Mouse (Mus musculus) urinary bladder, adult 2 months (tissue): ENCODE results near the gene Inpp5e. TPM values are rescaled to one million over a fixed set of nuclear protein-coding genes. Genes with fewer than 3 reads are reported as not detected.
A peak's percentile ranks its signal among the peaks of the same experiment; 100 is the strongest.
"Not testable (repeated sequence)": the region's sequence is repeated elsewhere in the genome, so short reads cannot be mapped to it uniquely, and the experiment has no call there.

Experiments used
- DNase-seq: peaks from one replicate; pipeline ENCODE4 v3.0.0; 2022; ENCODE audit warnings: low spot score
- polyA plus RNA-seq: library from polyadenylated mRNA; depleted of rRNA; stranded (reverse); fragments of >200 nt; gene quantifications from 2 replicates; pipeline ENCODE4 v1.2.3, GENCODE M21; 2012

Inpp5e gene
- polyA plus RNA-seq, 1 experiment: 28.0 TPM

DNA sequence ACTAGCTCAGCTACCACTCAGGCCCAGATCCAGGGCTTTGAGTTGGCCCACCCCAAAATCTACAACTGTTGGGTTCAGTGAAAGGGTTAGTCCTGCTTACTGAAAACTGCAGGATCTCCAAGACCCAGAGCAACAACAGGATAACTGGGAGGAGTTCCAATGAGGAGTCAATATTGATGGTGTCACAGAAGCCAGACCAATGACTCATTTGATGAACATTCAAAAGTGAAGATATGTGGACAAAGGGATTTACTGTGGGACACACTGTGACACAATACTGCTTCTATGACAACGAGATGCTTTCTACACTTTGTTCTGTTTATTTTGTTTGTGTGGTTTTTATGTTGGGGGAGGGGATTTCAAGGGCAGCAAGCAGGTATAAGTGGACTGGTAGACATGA lies 9.1 kb upstream of the Inpp5e start:
- no peak for DNase-seq

DNA sequence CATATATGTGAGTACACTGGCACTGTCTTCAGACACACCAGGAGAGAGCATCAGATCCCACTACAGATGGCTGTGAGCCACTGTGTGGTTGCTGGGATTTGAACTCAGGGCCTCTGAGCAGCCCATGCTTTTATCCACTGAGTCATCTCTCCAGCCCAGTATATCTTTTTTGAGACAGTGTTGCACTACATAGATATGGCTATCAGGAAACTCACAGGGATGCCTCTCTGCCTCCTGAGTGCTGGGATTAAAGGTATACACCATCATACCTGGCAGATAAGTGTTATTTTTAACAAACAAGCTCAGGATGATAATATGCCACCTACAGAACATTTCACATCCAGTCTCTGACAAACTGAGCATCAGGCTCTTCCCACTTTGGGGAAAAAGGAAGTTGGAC lies 8.1 kb upstream of the Inpp5e start:
- no peak for DNase-seq

- DNase-seq: no peak
Measured at GRCm38 (mm10) chr2:26410931-26411411, 2.0 kb upstream of the Inpp5e start.

- DNase-seq: no peak
Measured at GRCm38 (mm10) chr2:26410091-26410490, 1.1 kb upstream of the Inpp5e start.

DNA sequence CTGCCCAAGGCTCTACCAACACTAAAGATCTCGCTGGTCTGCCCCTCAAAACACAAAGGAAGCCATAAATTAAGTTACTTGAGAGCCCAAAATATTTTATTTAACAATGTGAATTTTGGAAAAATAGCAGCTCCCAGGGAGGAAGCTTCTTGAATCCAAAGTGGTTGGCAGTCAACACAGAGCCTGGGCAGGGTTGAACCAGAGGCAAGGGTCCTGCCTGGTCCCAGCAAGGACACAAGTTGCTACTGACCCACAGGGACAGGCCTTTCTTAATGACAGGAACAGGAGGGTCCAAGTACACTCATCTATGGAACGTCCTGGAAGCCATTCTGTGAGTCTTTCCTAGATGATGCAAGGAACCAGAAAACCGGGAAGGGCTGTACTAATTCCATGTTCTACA lies 359 bp upstream of the Inpp5e start:
- DNase-seq: no peak

DNA sequence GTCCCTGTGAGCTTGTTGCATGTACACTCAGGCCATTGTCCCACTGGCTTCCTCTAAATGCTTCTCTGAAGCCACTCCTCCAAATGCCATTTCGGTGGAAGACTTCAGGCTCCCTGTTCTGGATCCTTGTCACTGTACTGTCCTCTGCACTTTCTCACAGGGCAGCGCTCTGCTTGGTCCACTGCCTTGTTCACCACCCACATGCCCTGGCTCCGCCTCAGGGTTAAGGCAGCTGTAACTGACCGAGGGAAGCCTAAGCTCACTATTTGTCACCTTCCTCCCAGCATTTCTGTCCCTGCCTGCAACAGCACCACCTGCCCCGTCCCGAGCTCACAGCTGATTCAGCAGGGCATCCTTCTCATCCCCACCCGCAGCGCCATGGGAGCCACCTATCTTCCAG lies 5.7 kb downstream of the Inpp5e start:
- no peak for DNase-seq

GRCm38 (mm10) chr2:26402265-26402664 lies 6.7 kb downstream of the Inpp5e start:
- no peak for DNase-seq

GRCm38 (mm10) chr2:26401023-26401422 lies 8.0 kb downstream of the Inpp5e start:
- DNase-seq: no peak

DNA sequence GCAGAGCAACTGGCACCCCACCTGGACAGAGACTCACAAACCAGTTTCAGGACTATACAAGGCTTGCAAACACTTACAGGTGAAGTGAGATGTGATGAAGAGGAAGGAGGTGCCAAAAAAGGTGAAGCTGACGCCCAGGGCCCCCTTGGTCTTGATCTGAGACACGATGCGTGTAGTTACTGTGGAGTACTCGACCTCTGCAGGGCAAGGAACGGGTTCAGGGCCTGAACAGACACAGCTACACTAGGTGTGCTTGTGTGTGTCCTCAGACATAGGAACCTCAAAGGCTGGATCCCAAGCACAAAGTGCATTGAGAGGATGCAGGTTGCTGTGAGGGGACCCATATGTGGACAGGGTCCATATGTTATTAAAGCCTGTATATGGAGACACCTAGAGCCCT lies 8.7 kb downstream of the Inpp5e start:
- DNase-seq: no peak

GRCm38 (mm10) chr2:26399647-26400046 lies 9.4 kb downstream of the Inpp5e start:
- DNase-seq: no peak

DNA sequence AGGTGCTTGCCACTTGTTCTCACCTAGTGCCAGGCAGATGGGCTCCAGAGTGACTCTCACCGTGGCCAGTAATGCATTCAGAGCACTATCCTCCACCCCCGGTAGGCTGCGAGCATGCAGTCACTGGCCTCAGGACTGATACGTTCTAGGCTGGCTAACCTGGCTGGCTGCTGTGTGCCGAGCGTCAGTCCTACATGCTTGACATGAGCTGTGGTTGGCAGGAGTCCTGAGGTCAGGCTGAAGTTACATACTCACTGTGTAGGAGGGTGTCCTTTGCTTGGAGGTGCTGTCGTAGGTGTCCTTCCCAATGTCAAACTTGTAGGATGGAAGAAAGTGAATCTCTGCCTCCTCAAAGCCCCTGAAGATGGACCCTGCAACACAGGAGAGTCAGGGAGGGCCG lies 10.0 kb downstream of the Inpp5e start:
- DNase-seq: no peak

DNA sequence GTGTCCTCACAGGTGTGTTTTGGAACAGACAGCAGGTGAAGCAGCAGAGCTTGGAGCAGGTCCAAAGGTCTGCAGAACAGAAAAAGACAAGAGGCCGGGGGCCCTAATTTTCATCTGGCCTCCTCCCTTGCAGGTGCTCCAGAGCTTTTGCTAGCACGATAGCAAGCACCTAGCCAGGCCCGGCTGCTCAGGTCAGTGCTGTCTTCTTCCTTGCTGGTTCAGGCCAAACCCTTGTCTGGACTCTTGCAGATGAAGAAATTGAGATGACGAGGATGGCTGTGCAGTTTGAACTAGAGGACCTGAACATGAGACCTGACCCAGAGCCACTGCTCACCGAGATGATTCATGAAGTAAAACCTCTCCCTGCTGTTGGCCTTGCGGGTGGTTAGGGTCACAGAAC lies 17.4 kb downstream of the Inpp5e start:
- no peak for DNase-seq

- no peak for DNase-seq
Measured at GRCm38 (mm10) chr2:26390954-26391353, 18.0 kb downstream of the Inpp5e start.

GRCm38 (mm10) chr2:26389154-26389690 lies 19.8 kb downstream of the Inpp5e start, which contains the start of the genes Entr1 and Pmpca:
Gene Entr1, minus strand, starts transcription at chr2:26389316.
Gene Pmpca, plus strand, starts transcription at chr2:26389339.
- peak; percentile 78 for DNase-seq

- DNase-seq: no peak
Measured at GRCm38 (mm10) chr2:26388682-26389153, 20.3 kb downstream of the Inpp5e start.

DNA sequence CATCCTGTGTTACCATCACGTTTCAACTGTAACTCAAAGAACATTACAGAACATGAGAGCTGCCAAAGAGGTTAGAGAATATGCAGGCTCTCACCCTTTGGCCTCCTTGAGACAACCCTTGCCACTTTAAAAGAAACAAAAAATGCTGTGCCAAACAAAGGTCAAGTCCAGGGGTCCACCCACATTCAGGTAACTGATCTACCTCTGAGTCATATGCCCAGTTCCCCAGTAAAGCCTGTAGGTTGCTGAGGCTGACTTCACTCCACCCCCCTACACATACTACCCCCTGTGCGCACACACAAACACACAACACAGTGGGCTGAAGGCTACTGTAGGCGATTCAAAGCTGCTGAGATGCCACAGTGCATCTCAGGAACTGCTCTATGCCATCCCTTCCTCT lies 21.3 kb downstream of the Inpp5e start:
- DNase-seq: no peak

DNA sequence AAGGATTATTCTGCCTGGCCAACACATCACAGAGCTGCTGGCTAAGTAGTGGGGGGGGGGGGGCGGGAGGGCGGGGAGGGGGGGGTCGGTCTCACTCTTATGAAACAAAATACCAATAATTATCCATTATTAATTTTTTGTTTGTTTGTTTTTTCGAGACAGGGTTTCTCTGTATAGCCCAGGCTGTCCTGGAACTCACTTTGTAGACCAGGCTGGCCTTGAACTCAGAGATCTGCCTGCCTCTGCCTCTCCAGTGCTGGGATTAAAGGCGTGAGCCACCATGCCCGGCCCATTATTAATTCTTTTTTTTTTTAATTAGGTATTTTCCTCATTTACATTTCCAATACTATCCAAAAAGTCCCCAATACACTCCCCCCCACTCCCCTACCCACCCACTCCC lies 28.1 kb downstream of the Inpp5e start:
- DNase-seq: not testable (repeated sequence)

- peak; percentile 61 for DNase-seq
Measured at GRCm38 (mm10) chr2:26380131-26380771, 28.8 kb downstream of the Inpp5e start, which contains the start of gene Snapc4. Gene Snapc4, minus strand, starts transcription at chr2:26380653.

DNA sequence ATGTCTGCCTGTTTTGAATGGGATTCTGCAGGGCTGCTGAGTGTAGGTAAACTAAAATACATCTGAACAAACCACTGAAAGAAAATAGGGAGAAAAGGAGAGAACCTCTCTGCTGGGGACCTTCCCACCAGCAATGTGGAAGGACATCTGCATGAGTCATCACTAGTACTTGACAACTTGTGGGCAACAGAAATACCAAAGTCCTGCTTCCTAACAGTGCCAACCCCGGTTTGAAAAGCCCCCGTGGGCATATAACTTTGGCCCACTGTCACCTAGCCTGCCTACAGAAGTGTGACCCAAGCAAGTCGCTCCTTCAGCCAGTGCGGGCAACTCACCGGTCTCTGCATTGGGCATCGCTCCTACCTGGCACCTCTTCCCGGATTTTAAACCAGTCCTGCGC lies 36.6 kb downstream of the Inpp5e start:
- DNase-seq: no peak

- DNase-seq: no peak
Measured at GRCm38 (mm10) chr2:26368572-26368971, 40.4 kb downstream of the Inpp5e start.

DNA sequence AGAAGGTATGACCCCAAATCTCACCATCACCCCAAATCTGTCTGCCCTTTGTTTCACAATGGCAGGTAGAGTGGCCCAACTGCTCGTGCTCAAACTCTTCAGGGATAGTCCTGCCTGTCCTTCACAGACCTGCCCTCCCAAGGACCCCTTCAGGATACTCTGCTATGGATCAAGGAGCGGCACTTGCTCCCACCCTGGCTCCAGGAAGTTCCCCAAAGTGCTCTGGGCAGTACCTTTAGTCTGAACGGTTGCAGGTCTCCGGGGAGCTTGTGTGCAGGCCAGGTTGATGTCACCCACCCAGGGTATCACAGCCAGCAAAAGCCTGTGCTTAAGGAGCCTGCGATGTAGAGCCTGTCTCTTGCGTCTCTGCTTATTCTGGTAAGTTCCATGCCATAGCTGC lies 41.1 kb downstream of the Inpp5e start:
- DNase-seq: no peak

- DNase-seq: no peak
Measured at GRCm38 (mm10) chr2:26364738-26365465, 44.1 kb downstream of the Inpp5e start.

- no peak for DNase-seq
Measured at GRCm38 (mm10) chr2:26363481-26363880, 45.5 kb downstream of the Inpp5e start.
